Mouse (Mus musculus): Measurements from ENCODE around the gene Notch2. TPM values are rescaled to one million over a fixed set of nuclear protein-coding genes. Genes with fewer than 3 reads are reported as not detected.
A peak's percentile ranks its signal among the peaks of the same experiment; 100 is the strongest.

Gene Notch2
- polyA plus RNA-seq, 1 experiment from 2014 or later, result 6.4 TPM

- no peaks in the 10 kb centered on the region for H3K27me3 ChIP-seq
- peaks cover 47% of the 10 kb centered on the region for H3K36me3 ChIP-seq (replicated peaks)
- no peak overlapping the region for H3K4me3 ChIP-seq (replicated peaks)
- no peak overlapping the region for H3K27ac ChIP-seq (replicated peaks)
- H3K4me2 ChIP-seq, result no peak overlapping the region
- H3K4me1 ChIP-seq (replicated peaks), result peaks cover 45% of the 10 kb centered on the region
- no peak for ATAC-seq (ENCODE audit: insufficient read depth)
- no peak overlapping the region for H3K9ac ChIP-seq
- H3K9me3 ChIP-seq (replicated peaks), result no peaks in the 10 kb centered on the region
- 44% methylated on average over 1 of the region's 1 CpGs for WGBS (ENCODE audit: insufficient replicate concordance)
Observed at GRCm38 (mm10) chr3:98078816-98079215, 65.5 kb downstream of the Notch2 start.

GRCm38 (mm10) chr3:98079601-98080215 lies 66.4 kb downstream of the Notch2 start:
- 41% methylated on average over 2 of the region's 2 CpGs for WGBS (ENCODE audit: insufficient replicate concordance)
- peaks cover 43% of the 10 kb centered on the region for H3K36me3 ChIP-seq (replicated peaks)
- no peaks in the 10 kb centered on the region for H3K9me3 ChIP-seq (replicated peaks)
- peaks cover 52% of the 10 kb centered on the region for H3K4me1 ChIP-seq (replicated peaks)
- no peak overlapping the region for H3K9ac ChIP-seq
- H3K27ac ChIP-seq (replicated peaks), result no peak overlapping the region
- H3K27me3 ChIP-seq, result no peaks in the 10 kb centered on the region
- ATAC-seq (ENCODE audit: insufficient read depth), result no peak
- no peak overlapping the region for H3K4me3 ChIP-seq (replicated peaks)
- no peak overlapping the region for H3K4me2 ChIP-seq

GRCm38 (mm10) chr3:98080630-98081029 lies 67.3 kb downstream of the Notch2 start:
- H3K9me3 ChIP-seq (replicated peaks), result no peaks in the 10 kb centered on the region
- no peak for ATAC-seq (ENCODE audit: insufficient read depth)

GRCm38 (mm10) chr3:98082188-98082587 lies 68.9 kb downstream of the Notch2 start:
- peak overlapping the region; percentile 17 for H3K4me2 ChIP-seq
- H3K27me3 ChIP-seq, result no peaks in the 10 kb centered on the region
- H3K9me3 ChIP-seq (replicated peaks), result no peaks in the 10 kb centered on the region
- WGBS (ENCODE audit: insufficient replicate concordance), result 19% methylated on average over 3 of the region's 3 CpGs
- peaks cover 28% of the 10 kb centered on the region for H3K36me3 ChIP-seq (replicated peaks)
- H3K27ac ChIP-seq (replicated peaks), result peak overlapping the region; percentile 82
- ATAC-seq (ENCODE audit: insufficient read depth), result peak; percentile 83
- peaks cover 77% of the 10 kb centered on the region for H3K4me1 ChIP-seq (replicated peaks)
- H3K4me3 ChIP-seq (replicated peaks), result no peak overlapping the region
- H3K9ac ChIP-seq, result no peak overlapping the region

More at GRCm38 (mm10) chr3:98080630-98081029, 67.3 kb downstream of the Notch2 start:
- H3K27me3 ChIP-seq, result no peaks in the 10 kb centered on the region
- peak overlapping the region; percentile 82; the same call in 1 of the 2 replicates for H3K27ac ChIP-seq (replicated peaks)
- WGBS (ENCODE audit: insufficient replicate concordance), result 83% methylated on average over 4 of the region's 4 CpGs
- H3K9ac ChIP-seq, result no peak overlapping the region
- H3K4me2 ChIP-seq, result no peak overlapping the region
- H3K4me1 ChIP-seq (replicated peaks), result peaks cover 61% of the 10 kb centered on the region
- no peak overlapping the region for H3K4me3 ChIP-seq (replicated peaks)
- peaks cover 34% of the 10 kb centered on the region for H3K36me3 ChIP-seq (replicated peaks)

GRCm38 (mm10) chr3:98082972-98083371 lies 69.6 kb downstream of the Notch2 start:
- Histone ChIP-seq H3K4me1 (replicated peaks) (peaks cover 82% of the 10 kb centered on the region), H3K9me3 (replicated peaks) (no peaks in the 10 kb centered on the region), H3K36me3 (replicated peaks) (peaks cover 26% of the 10 kb centered on the region), H3K4me2 (no peak overlapping the region), H3K27ac (replicated peaks) (peak overlapping the region; percentile 82), H3K9ac (no peak overlapping the region), H3K4me3 (replicated peaks) (no peak overlapping the region), H3K27me3 (no peaks in the 10 kb centered on the region)
- WGBS (ENCODE audit: insufficient replicate concordance), result 65% methylated on average over 3 of the region's 3 CpGs
- ATAC-seq (ENCODE audit: insufficient read depth), result no peak

- ATAC-seq (ENCODE audit: insufficient read depth), result no peak
- Histone ChIP-seq H3K36me3 (replicated peaks) (peaks cover 24% of the 10 kb centered on the region; the same call in 1 of the 2 replicates), H3K4me2 (no peak overlapping the region), H3K4me3 (replicated peaks) (no peak overlapping the region), H3K27me3 (no peaks in the 10 kb centered on the region), H3K9ac (no peak overlapping the region), H3K27ac (replicated peaks) (peak overlapping the region; percentile 46; the same call in 1 of the 2 replicates), H3K9me3 (replicated peaks) (no peaks in the 10 kb centered on the region), H3K4me1 (replicated peaks) (peaks cover 82% of the 10 kb centered on the region)
- WGBS (ENCODE audit: insufficient replicate concordance), result 59% methylated on average over 8 of the region's 8 CpGs
Observed at GRCm38 (mm10) chr3:98084061-98084655, 70.8 kb downstream of the Notch2 start.

- H3K4me1 ChIP-seq (replicated peaks), result peaks cover 78% of the 10 kb centered on the region
Observed at GRCm38 (mm10) chr3:98084870-98085269, 71.5 kb downstream of the Notch2 start.

GRCm38 (mm10) chr3:98085812-98086268 lies 72.5 kb downstream of the Notch2 start:
- H3K27me3 ChIP-seq, result no peaks in the 10 kb centered on the region
- H3K36me3 ChIP-seq (replicated peaks), result peaks cover 27% of the 10 kb centered on the region; the same call in 1 of the 2 replicates
- no peak overlapping the region for H3K4me3 ChIP-seq (replicated peaks)
- no peak overlapping the region for H3K9ac ChIP-seq
- peak; percentile 67 for ATAC-seq (ENCODE audit: insufficient read depth)
- H3K4me1 ChIP-seq (replicated peaks), result peaks cover 69% of the 10 kb centered on the region
- H3K9me3 ChIP-seq (replicated peaks), result no peaks in the 10 kb centered on the region
- 19% methylated on average over 5 of the region's 5 CpGs for WGBS (ENCODE audit: insufficient replicate concordance)
- H3K4me2 ChIP-seq, result peak overlapping the region; percentile 37
- peak overlapping the region; percentile 51 for H3K27ac ChIP-seq (replicated peaks)

More at GRCm38 (mm10) chr3:98084870-98085269, 71.5 kb downstream of the Notch2 start:
- Histone ChIP-seq H3K4me2 (no peak overlapping the region), H3K9ac (no peak overlapping the region), H3K4me3 (replicated peaks) (no peak overlapping the region), H3K27ac (replicated peaks) (no peak overlapping the region), H3K36me3 (replicated peaks) (peaks cover 27% of the 10 kb centered on the region; the same call in 1 of the 2 replicates), H3K9me3 (replicated peaks) (no peaks in the 10 kb centered on the region), H3K27me3 (no peaks in the 10 kb centered on the region)
- 78% methylated on average over 13 of the region's 13 CpGs for WGBS (ENCODE audit: insufficient replicate concordance)
- ATAC-seq (ENCODE audit: insufficient read depth), result no peak

GRCm38 (mm10) chr3:98086441-98086840 lies 73.1 kb downstream of the Notch2 start:
- H3K36me3 ChIP-seq (replicated peaks), result peaks cover 27% of the 10 kb centered on the region; the same call in 1 of the 2 replicates
- no peaks in the 10 kb centered on the region for H3K9me3 ChIP-seq (replicated peaks)
- H3K27ac ChIP-seq (replicated peaks), result peak overlapping the region; percentile 51; the same call in 1 of the 2 replicates
- H3K9ac ChIP-seq, result no peak overlapping the region
- no peak overlapping the region for H3K4me2 ChIP-seq
- H3K4me3 ChIP-seq (replicated peaks), result no peak overlapping the region
- peaks cover 64% of the 10 kb centered on the region for H3K4me1 ChIP-seq (replicated peaks)
- WGBS (ENCODE audit: insufficient replicate concordance), result 83% methylated on average over 4 of the region's 4 CpGs
- ATAC-seq (ENCODE audit: insufficient read depth), result no peak
- H3K27me3 ChIP-seq, result no peaks in the 10 kb centered on the region

- Histone ChIP-seq H3K9me3 (replicated peaks) (no peaks in the 10 kb centered on the region), H3K4me1 (replicated peaks) (peaks cover 60% of the 10 kb centered on the region), H3K27me3 (no peaks in the 10 kb centered on the region), H3K4me3 (replicated peaks) (no peak overlapping the region), H3K27ac (replicated peaks) (no peak overlapping the region; the same call in 1 of the 2 replicates), H3K9ac (no peak overlapping the region), H3K36me3 (replicated peaks) (peaks cover 24% of the 10 kb centered on the region; the same call in 1 of the 2 replicates), H3K4me2 (no peak overlapping the region)
- no peak for ATAC-seq (ENCODE audit: insufficient read depth)
- 48% methylated on average over 5 of the region's 5 CpGs for WGBS (ENCODE audit: insufficient replicate concordance)
Observed at GRCm38 (mm10) chr3:98086860-98087259, 73.5 kb downstream of the Notch2 start.

- Histone ChIP-seq H3K4me2 (no peak overlapping the region), H3K27me3 (no peaks in the 10 kb centered on the region), H3K9ac (no peak overlapping the region), H3K9me3 (replicated peaks) (no peaks in the 10 kb centered on the region), H3K4me3 (replicated peaks) (no peak overlapping the region), H3K36me3 (replicated peaks) (peaks cover 21% of the 10 kb centered on the region; the same call in 1 of the 2 replicates), H3K4me1 (replicated peaks) (peaks cover 53% of the 10 kb centered on the region), H3K27ac (replicated peaks) (no peak overlapping the region)
- 76% methylated on average over 3 of the region's 3 CpGs for WGBS (ENCODE audit: insufficient replicate concordance)
- no peak for ATAC-seq (ENCODE audit: insufficient read depth)
Observed at GRCm38 (mm10) chr3:98087551-98087950, 74.2 kb downstream of the Notch2 start.

All from liver, embryonic 15.5 days (tissue).